Mouse (Mus musculus) heart, embryonic 11.5 days (tissue): ENCODE measurements around the gene Kmt2a. TPM values are rescaled to one million over a fixed set of nuclear protein-coding genes. Genes with fewer than 3 reads are reported as not detected.

Experiments used
- ATAC-seq: fragments of 200-750 bp; cut with Nextera tagmentation; replicated peaks from 2 replicates; pipeline ENCODE4 v1.8.0; 2017; ENCODE audit warnings: moderate library complexity; ENCODE audit not compliant: insufficient number of reproducible peaks, low FRiP score, low TSS enrichment
- H3K27ac ChIP-seq: fragments of 300-500 bp; sonication (generic); 2 replicates; pipeline ENCODE4 v1.5.1; 2014; ENCODE audit warnings: mild to moderate bottlenecking, low read depth, low read length
- H3K27me3 ChIP-seq: fragments of 300-500 bp; sonication (generic); 2 replicates; pipeline ENCODE4 v1.6.1; 2014; ENCODE audit warnings: mild to moderate bottlenecking, low read length, mixed read lengths; ENCODE audit not compliant: control insufficient read depth, insufficient read depth
- H3K36me3 ChIP-seq: fragments of 300-500 bp; sonication (generic); 2 replicates; pipeline ENCODE4 v1.6.1; 2014; ENCODE audit warnings: mild to moderate bottlenecking, low read length, moderate library complexity, mixed read lengths; ENCODE audit not compliant: control insufficient read depth, insufficient read depth
- H3K4me1 ChIP-seq: fragments of 300-500 bp; sonication (generic); 2 replicates; pipeline ENCODE4 v1.6.1; 2014; ENCODE audit warnings: low read length; ENCODE audit not compliant: control insufficient read depth, insufficient read depth
- H3K4me2 ChIP-seq: fragments of 300-500 bp; sonication (generic); 2 replicates; pipeline ENCODE4 v1.6.1; 2014; ENCODE audit warnings: mild to moderate bottlenecking, moderate library complexity
- H3K4me3 ChIP-seq: fragments of 300-500 bp; sonication (generic); 2 replicates; pipeline ENCODE4 v1.5.1; 2014; ENCODE audit warnings: low read depth, low read length
- H3K9ac ChIP-seq: fragments of 300-500 bp; sonication (generic); 2 replicates; pipeline ENCODE4 v1.6.1; 2014; ENCODE audit warnings: mild to moderate bottlenecking, low read depth, low read length, moderate library complexity
- H3K9me3 ChIP-seq: fragments of 300-500 bp; sonication (generic); replicated peaks from 2 replicates; pipeline ENCODE4 v1.6.1; 2016; ENCODE audit warnings: low read length; ENCODE audit not compliant: control insufficient read depth
- WGBS: fragments of 180-500 bp; shearing (Covaris S2); extraction: QIAGEN DNeasy Blood & Tissue Kit; methylation state at CpG from one replicate; pipeline ENCODE4 v1.1.7; 2014; ENCODE audit not compliant: insufficient replicate concordance; 5-methylcytosine and 5-hydroxymethylcytosine counted together
- polyA plus RNA-seq: library from polyadenylated mRNA; unstranded; fragments of >200 nt; fragmentation: Nextera tagmentation; extraction: Ambion mirVana; gene quantifications from 2 replicates; pipeline ENCODE4 v1.2.1, GENCODE M21; 2014

Kmt2a gene
- polyA plus RNA-seq, 1 experiment from 2014 or later = 13.9 TPM

DNA sequence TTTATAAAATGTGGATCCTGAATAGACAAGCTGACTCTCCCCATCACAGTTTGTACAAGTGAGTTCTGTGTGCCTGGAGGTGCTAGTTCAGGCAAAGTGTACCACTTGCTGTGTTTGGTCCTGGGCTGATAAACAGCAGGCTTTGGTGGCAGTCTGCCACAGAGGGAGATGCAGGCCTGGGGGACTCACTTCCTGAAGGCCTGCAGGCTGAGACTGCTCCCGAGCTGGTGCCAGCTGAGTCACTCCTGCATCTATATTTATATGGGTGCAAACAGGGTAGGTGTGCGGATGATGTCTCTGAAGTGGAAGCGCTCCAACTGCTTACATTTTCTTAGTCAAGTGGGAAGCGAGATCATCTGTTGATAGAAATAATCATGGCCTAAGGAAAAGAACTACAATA is 24.5 kb upstream of the Kmt2a start:
- Histone ChIP-seq H3K4me1 (peaks cover 11% of the 10 kb centered on the region), H3K9ac (no peak overlapping the region), H3K4me3 (no peak overlapping the region), H3K9me3 (no peaks in the 10 kb centered on the region), H3K36me3 (peaks cover 4% of the 10 kb centered on the region), H3K4me2 (no peak overlapping the region), H3K27me3 (no peaks in the 10 kb centered on the region), H3K27ac (0 out of 2 replicates have a peak overlapping the region, but pooled peaks have one; percentile 22)
- 61% methylated on average over 4 of the region's 4 CpGs for WGBS
- ATAC-seq = no peak

DNA sequence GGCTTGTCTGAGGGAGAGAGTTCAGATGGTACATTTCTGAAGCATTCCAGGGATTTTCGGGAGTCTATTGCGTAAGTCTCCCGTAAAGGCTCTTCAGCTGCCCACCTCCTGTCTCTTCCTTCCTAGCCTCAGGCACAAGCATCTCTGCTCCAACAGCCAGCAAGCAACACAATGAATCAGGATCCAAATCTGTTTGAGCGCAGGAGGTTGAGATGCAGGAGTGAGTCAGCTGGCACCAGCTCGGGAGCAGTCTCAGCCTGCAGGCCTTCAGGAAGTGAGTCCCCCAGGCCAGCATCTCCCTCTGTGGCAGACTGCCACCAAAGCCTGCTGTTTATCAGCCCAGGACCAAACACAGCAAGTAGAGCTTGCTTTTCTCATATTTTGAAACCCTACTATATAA is 23.9 kb upstream of the Kmt2a start:
- H3K27ac ChIP-seq = 0 out of 2 replicates have a peak overlapping the region, but pooled peaks have one; percentile 22
- no peak overlapping the region for H3K4me2 ChIP-seq
- no peak for ATAC-seq
- no peak overlapping the region for H3K9ac ChIP-seq
- H3K27me3 ChIP-seq = no peaks in the 10 kb centered on the region
- H3K36me3 ChIP-seq = no peaks in the 10 kb centered on the region
- 56% methylated on average over 5 of the region's 5 CpGs for WGBS
- H3K4me1 ChIP-seq = peaks cover 11% of the 10 kb centered on the region
- no peaks in the 10 kb centered on the region for H3K9me3 ChIP-seq
- H3K4me3 ChIP-seq = no peak overlapping the region

DNA sequence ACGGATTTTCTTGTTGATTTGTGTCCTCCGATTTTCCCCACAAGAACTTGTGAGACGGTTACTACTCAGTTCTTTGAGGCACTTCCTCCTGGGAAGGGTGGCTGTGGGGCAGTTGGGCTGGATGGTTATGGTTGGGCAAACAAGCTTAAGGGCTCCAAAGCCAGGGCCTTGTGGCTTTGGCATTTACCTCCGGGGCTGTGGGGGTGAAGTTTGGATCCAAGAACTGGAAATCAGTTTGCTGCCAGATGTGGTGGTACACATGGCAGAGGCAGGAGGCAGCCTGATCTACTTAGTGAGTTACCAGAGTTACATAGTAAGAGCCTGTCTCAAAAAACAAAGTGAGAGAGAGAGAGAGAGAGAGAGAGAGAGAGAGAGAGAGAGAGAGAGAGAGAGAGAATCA is 22.8 kb upstream of the Kmt2a start:
- H3K4me3 ChIP-seq = no peak overlapping the region
- H3K27me3 ChIP-seq = no peaks in the 10 kb centered on the region
- H3K4me2 ChIP-seq = no peak overlapping the region
- H3K36me3 ChIP-seq = no peaks in the 10 kb centered on the region
- no peak overlapping the region for H3K27ac ChIP-seq
- peaks cover 11% of the 10 kb centered on the region for H3K4me1 ChIP-seq
- H3K9me3 ChIP-seq = no peaks in the 10 kb centered on the region
- no peak for ATAC-seq
- WGBS = 79% methylated on average over 4 of the region's 4 CpGs
- no peak overlapping the region for H3K9ac ChIP-seq

DNA sequence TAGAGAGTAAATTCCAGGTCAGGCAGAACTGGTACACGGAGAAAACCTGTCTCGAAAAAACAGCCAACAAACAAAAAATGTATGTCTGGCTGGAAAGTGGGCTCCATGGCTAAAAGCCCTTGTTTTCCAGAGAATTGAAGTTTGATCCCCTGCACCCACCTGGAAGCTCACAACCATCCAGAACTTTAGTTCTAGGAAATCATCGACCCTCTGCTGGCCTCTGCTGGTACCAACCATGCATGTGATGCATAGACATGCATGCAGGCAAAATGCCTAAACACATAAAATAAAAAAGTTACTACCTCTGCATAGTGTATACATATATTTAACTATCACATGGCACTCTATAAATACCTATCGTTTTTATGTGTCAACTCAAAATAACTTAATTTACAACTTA is 19.3 kb upstream of the Kmt2a start:
- H3K36me3 ChIP-seq = no peaks in the 10 kb centered on the region
- H3K4me3 ChIP-seq = no peak overlapping the region
- H3K9ac ChIP-seq = no peak overlapping the region
- H3K4me2 ChIP-seq = no peak overlapping the region
- H3K4me1 ChIP-seq = peaks cover 7% of the 10 kb centered on the region
- H3K9me3 ChIP-seq = no peaks in the 10 kb centered on the region
- WGBS = 65% methylated on average over 4 of the region's 4 CpGs
- ATAC-seq = no peak
- no peaks in the 10 kb centered on the region for H3K27me3 ChIP-seq
- H3K27ac ChIP-seq = no peak overlapping the region

DNA sequence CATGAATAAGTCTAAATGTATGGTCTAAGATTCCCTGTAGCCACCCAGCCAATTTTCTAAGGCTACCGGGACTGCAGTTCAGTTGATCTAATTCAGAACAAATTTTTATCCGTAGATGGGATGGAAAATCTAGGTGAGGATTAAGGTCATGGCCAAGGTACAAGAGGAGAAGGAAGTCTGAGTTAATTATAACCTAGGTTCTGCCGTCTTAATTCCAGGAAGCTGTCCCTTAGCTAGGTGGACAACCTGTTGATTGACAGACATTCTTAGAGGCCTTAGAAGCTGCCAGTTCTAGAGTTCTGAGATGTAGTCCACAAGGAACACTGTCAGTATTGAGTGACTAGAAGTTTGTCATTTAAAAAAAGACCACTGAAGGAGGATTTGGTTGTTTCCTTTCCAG is 18.6 kb upstream of the Kmt2a start:
- Histone ChIP-seq H3K9me3 (no peaks in the 10 kb centered on the region), H3K4me1 (peaks cover under 1% of the 10 kb centered on the region), H3K4me2 (no peak overlapping the region), H3K4me3 (no peak overlapping the region), H3K27ac (no peak overlapping the region), H3K36me3 (no peaks in the 10 kb centered on the region), H3K27me3 (no peaks in the 10 kb centered on the region), H3K9ac (no peak overlapping the region)
- 71% methylated on average over 3 of the region's 3 CpGs for WGBS
- ATAC-seq = no peak

DNA sequence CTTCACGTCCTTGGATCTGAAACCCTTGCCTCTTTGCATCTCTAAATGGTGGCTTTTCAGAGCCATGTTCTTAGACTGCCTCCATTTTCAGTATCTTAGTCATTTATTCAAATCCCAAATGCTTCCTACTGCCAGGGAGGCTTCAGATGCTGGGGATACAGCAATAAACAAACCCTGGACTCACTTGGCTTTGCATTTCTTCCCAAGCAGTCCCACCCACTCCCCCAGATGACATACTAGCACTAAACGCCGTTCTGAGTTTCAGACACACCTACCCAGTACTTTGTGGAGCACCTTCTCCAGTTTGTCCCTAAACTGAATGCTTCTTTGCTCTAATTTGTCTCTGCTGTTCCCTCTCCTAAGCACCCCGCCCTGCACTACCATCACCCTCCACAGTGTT is 15.9 kb upstream of the Kmt2a start:
- no peak for ATAC-seq
- H3K9ac ChIP-seq = no peak overlapping the region
- H3K4me3 ChIP-seq = no peak overlapping the region
- H3K27me3 ChIP-seq = no peaks in the 10 kb centered on the region
- no peak overlapping the region for H3K4me2 ChIP-seq
- H3K9me3 ChIP-seq = no peaks in the 10 kb centered on the region
- 60% methylated on average over 4 of the region's 4 CpGs for WGBS
- H3K27ac ChIP-seq = no peak overlapping the region
- H3K4me1 ChIP-seq = 0 out of 2 replicates have a peak, but pooled peaks cover 7% of the 10 kb centered on the region
- no peaks in the 10 kb centered on the region for H3K36me3 ChIP-seq

DNA sequence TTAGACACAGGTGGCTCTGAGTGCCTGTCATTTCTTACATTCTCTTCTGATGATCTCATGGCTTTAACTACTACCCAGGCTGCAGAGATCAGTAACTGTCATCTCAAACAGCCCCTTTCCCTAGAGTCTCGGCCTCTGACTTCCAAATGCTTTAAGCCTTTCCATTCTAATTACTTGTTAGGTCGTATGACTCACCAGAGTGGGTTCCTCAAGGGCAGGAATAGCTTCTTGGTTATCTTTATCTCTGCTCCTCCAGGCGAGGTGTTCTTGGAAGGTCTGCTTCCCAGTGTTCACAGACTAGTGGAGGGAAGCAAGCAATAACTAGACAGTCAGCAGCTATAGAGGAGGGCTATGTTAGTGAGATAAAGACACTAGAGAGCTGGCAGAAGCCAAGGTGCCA is 11.6 kb upstream of the Kmt2a start:
- Histone ChIP-seq H3K9me3 (no peaks in the 10 kb centered on the region), H3K36me3 (no peaks in the 10 kb centered on the region), H3K27me3 (no peaks in the 10 kb centered on the region), H3K4me3 (no peak overlapping the region), H3K4me1 (0 out of 2 replicates have a peak, but pooled peaks cover 7% of the 10 kb centered on the region), H3K27ac (no peak overlapping the region), H3K4me2 (no peak overlapping the region), H3K9ac (no peak overlapping the region)
- no peak for ATAC-seq
- 27% methylated on average over 3 of the region's 3 CpGs for WGBS

DNA sequence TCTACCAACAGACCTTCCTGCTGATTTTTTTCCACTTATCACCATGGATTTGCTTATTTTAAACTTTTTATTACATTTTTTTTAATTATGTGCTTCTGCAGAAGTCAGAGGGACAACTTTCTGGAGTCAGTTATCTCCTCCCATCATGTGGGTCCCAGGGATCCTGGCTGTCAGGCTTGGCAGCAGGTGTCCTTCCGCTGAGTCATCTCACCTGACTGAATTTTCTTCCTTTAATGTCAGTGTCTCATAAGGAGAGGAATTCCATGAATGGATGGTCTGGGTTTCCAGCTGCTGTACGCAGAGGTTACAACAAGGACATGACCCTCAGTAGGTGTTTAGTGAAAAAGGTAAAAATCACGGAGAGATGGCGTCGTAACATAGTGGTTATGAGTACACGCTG is 10.1 kb upstream of the Kmt2a start:
- no peaks in the 10 kb centered on the region for H3K9me3 ChIP-seq
- no peaks in the 10 kb centered on the region for H3K27me3 ChIP-seq
- H3K9ac ChIP-seq = no peak overlapping the region
- 85% methylated on average over 6 of the region's 6 CpGs for WGBS
- no peak for ATAC-seq
- H3K4me3 ChIP-seq = no peak overlapping the region
- no peaks in the 10 kb centered on the region for H3K36me3 ChIP-seq
- H3K4me2 ChIP-seq = no peak overlapping the region
- no peak overlapping the region for H3K27ac ChIP-seq
- H3K4me1 ChIP-seq = 0 out of 2 replicates have a peak, but pooled peaks cover 7% of the 10 kb centered on the region

DNA sequence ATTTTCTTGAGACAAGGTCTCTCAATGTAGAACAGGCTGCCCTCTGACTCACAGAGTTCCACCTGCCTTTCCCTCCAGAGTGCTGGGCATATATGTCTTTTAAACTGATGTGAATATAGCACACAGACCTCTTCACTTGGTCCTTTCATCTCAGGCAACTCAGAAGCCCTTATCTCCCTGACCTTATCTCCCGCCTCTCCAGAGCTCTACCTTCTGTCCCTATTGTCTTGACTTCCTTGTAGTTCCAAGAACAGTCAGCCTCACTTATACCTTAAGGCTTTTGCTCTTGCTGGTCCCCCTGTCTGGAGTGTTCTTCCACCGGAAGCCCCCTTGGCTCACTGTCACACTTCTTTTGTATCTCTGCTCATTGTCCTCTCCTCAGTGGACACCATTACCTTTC is 9.0 kb upstream of the Kmt2a start:
- WGBS = 31% methylated on average over 2 of the region's 2 CpGs
- no peak for ATAC-seq
- no peaks in the 10 kb centered on the region for H3K36me3 ChIP-seq
- no peak overlapping the region for H3K9ac ChIP-seq
- H3K4me2 ChIP-seq = no peak overlapping the region
- H3K9me3 ChIP-seq = no peaks in the 10 kb centered on the region
- H3K4me1 ChIP-seq = 0 out of 2 replicates have a peak, but pooled peaks cover 7% of the 10 kb centered on the region
- H3K27me3 ChIP-seq = no peaks in the 10 kb centered on the region
- H3K27ac ChIP-seq = no peak overlapping the region
- H3K4me3 ChIP-seq = no peak overlapping the region
